Mouse (Mus musculus) forebrain, embryonic 11.5 days (tissue): ENCODE measurements around the gene Cxcl16. TPM values are rescaled to one million over a fixed set of nuclear protein-coding genes. Genes with fewer than 3 reads are reported as not detected.
A peak's percentile ranks its signal among the peaks of the same experiment; 100 is the strongest.

ENCODE experiments used
- ATAC-seq: fragments of 200-750 bp; cut with Nextera tagmentation; replicated peaks from 2 replicates; pipeline ENCODE4 v1.8.0; 2017; ENCODE audit warnings: moderate TSS enrichment; ENCODE audit not compliant: low FRiP score
- DNase-seq: peaks from one replicate; pipeline ENCODE4 v3.0.0-alpha.2; 2017; ENCODE audit warnings: low spot score
- H3K27ac ChIP-seq: fragments of 300-500 bp; sonication (generic); 2 replicates; pipeline ENCODE4 v1.5.1; 2014; ENCODE audit warnings: low read depth, low read length
- H3K27me3 ChIP-seq: fragments of 300-500 bp; sonication (generic); 2 replicates; pipeline ENCODE4 v1.6.1; 2014; ENCODE audit warnings: mild to moderate bottlenecking, low read length, mixed read lengths; ENCODE audit not compliant: control insufficient read depth, insufficient read depth
- H3K36me3 ChIP-seq: fragments of 300-500 bp; sonication (generic); 2 replicates; pipeline ENCODE4 v1.6.1; 2014; ENCODE audit warnings: mild to moderate bottlenecking, low read length, moderate library complexity, mixed read lengths; ENCODE audit not compliant: control insufficient read depth, insufficient read depth
- H3K4me1 ChIP-seq: fragments of 300-500 bp; sonication (generic); replicated peaks from 2 replicates; pipeline ENCODE4 v1.6.1; 2014; ENCODE audit warnings: low read length, mixed read lengths; ENCODE audit not compliant: control insufficient read depth, insufficient read depth
- H3K4me2 ChIP-seq: fragments of 300-500 bp; sonication (generic); 2 replicates; pipeline ENCODE4 v1.6.1; 2014; ENCODE audit warnings: low read depth, mild to moderate bottlenecking, low read length, moderate library complexity, mixed read lengths; ENCODE audit not compliant: severe bottlenecking
- H3K4me3 ChIP-seq: fragments of 300-500 bp; sonication (generic); 2 replicates; pipeline ENCODE4 v1.5.1; 2014; ENCODE audit warnings: low read depth, low read length
- H3K9ac ChIP-seq: fragments of 300-500 bp; sonication (generic); 2 replicates; pipeline ENCODE4 v1.6.1; 2014; ENCODE audit warnings: low read length
- H3K9me3 ChIP-seq: fragments of 300-500 bp; sonication (generic); 2 replicates; pipeline ENCODE4 v1.6.1; 2016; ENCODE audit warnings: low read length, mixed read lengths; ENCODE audit not compliant: control insufficient read depth
- WGBS: fragments of 180-500 bp; shearing (Covaris S2); extraction: QIAGEN DNeasy Blood & Tissue Kit; methylation state at CpG from one replicate; pipeline ENCODE4 v1.1.7; 2014; 5-methylcytosine and 5-hydroxymethylcytosine counted together
- polyA plus RNA-seq: library from polyadenylated mRNA; unstranded; fragments of >200 nt; fragmentation: Nextera tagmentation; extraction: Ambion mirVana; gene quantifications from 2 replicates; pipeline ENCODE4 v1.2.1, GENCODE M21; 2014

Cxcl16 gene
- 0.81 and 1.1 TPM in 2 replicates for polyA plus RNA-seq

DNA sequence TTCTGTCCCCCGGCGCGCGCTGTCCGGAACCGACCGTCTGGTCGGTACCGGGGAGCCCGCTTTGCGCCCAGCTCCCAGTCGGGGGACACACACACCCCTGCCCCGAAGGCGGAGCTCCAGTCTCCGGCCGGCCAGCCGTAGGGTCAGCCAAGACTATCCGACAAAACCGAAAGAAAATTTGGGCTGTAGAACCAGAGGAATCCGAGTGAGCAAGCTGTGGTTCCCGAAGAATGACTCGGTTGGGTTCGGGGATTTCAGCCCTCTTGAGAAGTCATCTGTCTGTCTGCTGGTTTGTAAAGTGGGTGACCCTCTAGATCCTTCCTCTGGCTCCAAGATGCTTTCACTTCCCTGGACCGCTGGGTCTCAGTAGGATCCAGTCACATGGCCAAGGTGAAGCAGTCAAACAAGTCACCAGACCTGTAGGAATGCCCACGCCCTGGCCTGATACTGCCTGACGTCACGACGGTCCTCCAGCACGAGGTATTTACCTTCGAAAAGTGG, at the start of gene Cxcl16:
Cxcl16 (minus strand) TSS at position 384 of the 501 bp plus-strand sequence.
- DNase-seq = no peak
- WGBS = 5% methylated on average over 30 of the region's 30 CpGs
- no peak within 1 kb of the TSS for H3K27ac ChIP-seq
- peak within 1 kb of the TSS; percentile 49 for H3K9ac ChIP-seq
- H3K36me3 ChIP-seq = no peaks in the 10 kb centered on the region
- peak within 1 kb of the TSS; percentile 58 for H3K4me2 ChIP-seq
- peaks cover 2% of the 10 kb centered on the region; the same call in 1 of the 2 replicates for H3K4me1 ChIP-seq
- peak within 1 kb of the TSS; percentile 35 for H3K4me3 ChIP-seq
- no peak for ATAC-seq
- H3K27me3 ChIP-seq = peaks cover 25% of the 10 kb centered on the region
- no peaks in the 10 kb centered on the region; the same call in 1 of the 2 replicates for H3K9me3 ChIP-seq

DNA sequence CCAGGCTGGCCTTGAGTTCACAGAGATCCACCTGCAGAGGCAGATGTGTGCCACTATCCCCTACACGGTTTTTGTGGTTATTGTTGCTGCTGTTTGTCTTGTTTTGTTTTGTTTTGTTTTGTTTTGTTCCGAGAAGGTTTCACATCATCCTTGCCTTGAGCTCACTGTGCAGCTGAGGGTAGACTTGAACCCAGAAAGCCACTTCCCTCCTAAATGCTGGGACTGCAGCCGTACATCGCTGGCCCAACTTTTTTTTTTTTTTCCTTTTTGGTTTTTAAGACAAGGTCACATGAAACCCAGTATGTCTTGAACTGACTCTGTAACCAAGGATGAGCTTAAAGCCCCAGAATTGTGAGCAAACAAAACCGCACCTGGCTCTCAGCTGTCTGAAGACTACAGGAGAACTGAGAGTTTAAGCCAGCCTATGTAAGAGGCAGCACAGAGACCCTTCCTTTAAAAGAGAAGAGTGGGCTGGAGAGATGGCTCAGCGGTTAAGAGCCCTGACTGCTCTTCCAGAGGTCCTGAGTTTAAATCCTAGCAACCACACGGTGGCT, 47.3 kb upstream of the Cxcl16 start:
- WGBS = 81% methylated on average over 7 of the region's 7 CpGs
- no peak overlapping the region for H3K4me3 ChIP-seq
- ATAC-seq = no peak

DNA sequence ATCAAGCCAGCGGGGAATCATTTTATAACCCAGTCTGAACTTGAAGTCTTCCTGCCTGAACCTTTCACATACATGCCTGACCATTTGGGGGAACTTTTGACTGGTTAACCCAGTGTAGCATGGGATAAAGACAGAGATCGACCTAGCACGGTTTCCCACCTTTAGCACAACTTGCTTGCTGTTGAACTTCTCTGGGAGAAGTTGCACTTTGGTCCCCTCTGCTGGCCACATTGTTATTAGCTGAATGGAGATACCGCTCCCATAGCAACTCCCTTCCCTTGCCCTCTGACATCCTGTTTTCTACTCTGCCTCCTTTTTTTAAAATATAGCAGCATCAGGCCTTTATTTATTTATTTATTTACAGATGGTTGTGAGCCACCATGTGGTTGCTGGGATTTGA, 46.6 kb upstream of the Cxcl16 start:
- Histone ChIP-seq H3K4me2 (no peak overlapping the region), H3K9ac (no peak overlapping the region), H3K9me3 (no peaks in the 10 kb centered on the region), H3K4me3 (no peak overlapping the region), H3K4me1 (no peaks in the 10 kb centered on the region), H3K36me3 (no peaks in the 10 kb centered on the region), H3K27ac (no peak overlapping the region), H3K27me3 (no peaks in the 10 kb centered on the region)
- DNase-seq (peak; percentile 63), ATAC-seq (no peak)
- 29% methylated on average over 4 of the region's 4 CpGs for WGBS

More for the DNA sequence above, 47.3 kb upstream of the Cxcl16 start:
- Histone ChIP-seq H3K4me1 (no peaks in the 10 kb centered on the region), H3K27ac (no peak overlapping the region), H3K36me3 (no peaks in the 10 kb centered on the region), H3K4me2 (no peak overlapping the region), H3K27me3 (no peaks in the 10 kb centered on the region), H3K9ac (no peak overlapping the region), H3K9me3 (no peaks in the 10 kb centered on the region)
- no peak for DNase-seq

DNA sequence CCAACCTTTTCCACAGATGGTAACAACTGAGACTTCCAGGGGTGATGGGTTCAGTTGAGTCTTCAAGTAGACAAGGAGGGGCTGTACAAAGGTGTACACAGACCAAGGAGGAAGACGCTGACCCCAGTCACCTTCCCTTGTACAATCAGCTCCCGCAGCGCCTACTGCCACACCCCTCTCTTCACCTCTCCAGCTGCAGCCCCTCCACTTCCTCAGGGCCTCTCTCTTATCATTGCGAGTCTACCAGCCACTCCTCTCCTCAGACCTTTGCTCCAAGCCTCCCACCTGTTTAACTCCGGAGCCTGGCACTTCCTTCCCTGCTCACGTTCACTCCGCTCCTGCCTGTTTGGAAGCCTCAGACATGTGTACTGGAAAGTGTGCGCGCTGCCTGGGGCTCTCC, 45.2 kb upstream of the Cxcl16 start, which contains the start of gene Tm4sf5:
Tm4sf5 (plus strand) TSS at position 275 of the 400 bp plus-strand sequence.
- 77% methylated on average over 9 of the region's 9 CpGs for WGBS

DNA sequence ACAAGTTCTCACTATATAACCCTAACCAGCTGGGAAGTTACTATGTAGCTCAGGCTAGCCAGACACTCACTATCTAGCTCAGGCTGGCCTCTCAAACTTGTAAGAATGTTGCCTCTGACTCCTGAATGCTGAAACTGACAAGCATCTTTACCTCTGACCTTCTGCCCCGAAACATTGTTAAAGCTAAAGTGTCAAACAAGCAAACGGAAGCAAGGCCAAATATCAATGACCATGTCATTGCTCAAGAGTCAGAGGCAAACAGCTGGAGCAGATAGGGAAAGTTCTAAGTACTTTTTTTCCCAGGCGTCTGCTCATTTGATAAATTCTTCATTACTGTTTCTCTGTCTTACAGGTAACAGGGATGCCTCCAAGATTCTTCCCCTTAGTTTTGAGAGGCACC, 42.2 kb upstream of the Cxcl16 start:
- Histone ChIP-seq H3K9ac (no peak overlapping the region), H3K27me3 (no peaks in the 10 kb centered on the region), H3K36me3 (no peaks in the 10 kb centered on the region), H3K4me2 (no peak overlapping the region), H3K4me3 (no peak overlapping the region), H3K4me1 (no peaks in the 10 kb centered on the region), H3K27ac (no peak overlapping the region), H3K9me3 (no peaks in the 10 kb centered on the region)
- ATAC-seq = no peak
- DNase-seq = no peak
- WGBS = 82% methylated on average over 3 of the region's 3 CpGs

More for the DNA sequence above, 45.2 kb upstream of the Cxcl16 start, which contains the start of gene Tm4sf5:
- H3K9me3 ChIP-seq = no peaks in the 10 kb centered on the region
- no peaks in the 10 kb centered on the region for H3K27me3 ChIP-seq
- DNase-seq (no peak), ATAC-seq (no peak)
- no peak within 1 kb of the TSS for H3K9ac ChIP-seq
- H3K4me3 ChIP-seq = no peak within 1 kb of the TSS
- no peak within 1 kb of the TSS for H3K27ac ChIP-seq
- H3K4me1 ChIP-seq = no peaks in the 10 kb centered on the region
- no peak within 1 kb of the TSS for H3K4me2 ChIP-seq
- H3K36me3 ChIP-seq = no peaks in the 10 kb centered on the region

DNA sequence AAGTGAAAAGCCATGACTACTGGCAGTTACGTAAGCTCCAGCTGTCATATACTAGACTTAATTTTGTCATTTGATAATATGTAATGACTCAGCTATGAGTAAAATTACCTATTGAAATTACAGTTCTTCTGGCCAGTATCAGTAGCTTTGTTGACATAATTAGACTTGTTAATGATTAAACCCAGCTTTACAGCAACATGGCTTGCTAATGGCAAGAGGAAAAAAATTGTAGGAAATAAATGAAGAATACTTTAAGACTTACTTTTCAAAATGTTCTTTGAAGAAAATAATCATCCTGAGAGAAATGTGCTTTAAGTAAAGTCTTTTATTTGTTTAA, 40.7 kb upstream of the Cxcl16 start:
- no peak for DNase-seq
- Histone ChIP-seq H3K9me3 (no peaks in the 10 kb centered on the region), H3K36me3 (no peaks in the 10 kb centered on the region), H3K4me2 (no peak overlapping the region), H3K9ac (no peak overlapping the region), H3K27me3 (no peaks in the 10 kb centered on the region), H3K4me3 (no peak overlapping the region), H3K27ac (no peak overlapping the region), H3K4me1 (no peaks in the 10 kb centered on the region)
- WGBS = 92% methylated on average over 1 of the region's 1 CpGs
- ATAC-seq = no peak

DNA sequence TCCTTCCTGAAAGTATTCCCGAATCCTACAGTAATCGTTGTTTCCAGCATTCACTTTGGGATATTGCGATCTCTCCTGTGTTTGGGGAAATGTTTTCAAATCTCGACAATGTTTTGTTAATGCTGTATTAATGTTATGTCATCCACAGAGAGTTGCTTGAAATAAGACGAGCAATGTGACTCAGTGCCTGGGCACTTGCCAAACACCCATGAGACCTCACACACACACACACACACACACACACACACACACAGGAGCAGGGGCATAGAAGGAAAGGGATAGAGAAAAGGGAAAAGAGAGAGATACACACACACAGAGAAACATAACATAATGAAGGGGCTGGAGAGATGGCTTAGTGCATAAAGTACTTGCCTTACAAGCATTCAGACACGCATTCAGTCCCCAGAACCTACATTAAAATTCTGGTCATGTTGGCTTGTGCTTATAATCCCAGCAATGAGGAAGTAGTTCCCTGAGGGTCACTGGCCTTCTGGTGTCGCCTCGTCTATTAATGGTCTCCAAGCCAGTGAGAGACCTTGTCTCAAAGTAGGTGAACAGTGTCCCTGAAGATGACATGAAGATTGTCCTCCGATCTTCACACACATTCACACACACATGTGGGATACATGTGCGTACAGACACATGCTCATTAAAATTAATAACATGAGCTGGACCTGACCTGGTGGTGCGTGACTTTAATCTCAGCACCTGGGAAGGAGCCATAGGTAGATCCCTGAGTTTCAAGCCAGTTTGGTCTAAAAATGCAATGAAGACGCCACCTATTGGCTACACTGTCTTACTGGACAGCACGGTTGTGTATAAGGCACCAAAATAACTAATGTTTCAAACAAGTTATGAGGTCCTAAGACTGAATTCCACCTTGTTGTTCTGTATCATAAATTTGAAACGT, 40.0 kb upstream of the Cxcl16 start:
- H3K9ac ChIP-seq = no peak overlapping the region
- no peaks in the 10 kb centered on the region for H3K27me3 ChIP-seq
- no peak overlapping the region for H3K4me3 ChIP-seq
- 74% methylated on average over 14 of the region's 14 CpGs for WGBS
- H3K9me3 ChIP-seq = no peaks in the 10 kb centered on the region
- no peaks in the 10 kb centered on the region for H3K4me1 ChIP-seq
- ATAC-seq = no peak
- H3K4me2 ChIP-seq = no peak overlapping the region
- H3K36me3 ChIP-seq = no peaks in the 10 kb centered on the region
- DNase-seq = no peak
- H3K27ac ChIP-seq = no peak overlapping the region

DNA sequence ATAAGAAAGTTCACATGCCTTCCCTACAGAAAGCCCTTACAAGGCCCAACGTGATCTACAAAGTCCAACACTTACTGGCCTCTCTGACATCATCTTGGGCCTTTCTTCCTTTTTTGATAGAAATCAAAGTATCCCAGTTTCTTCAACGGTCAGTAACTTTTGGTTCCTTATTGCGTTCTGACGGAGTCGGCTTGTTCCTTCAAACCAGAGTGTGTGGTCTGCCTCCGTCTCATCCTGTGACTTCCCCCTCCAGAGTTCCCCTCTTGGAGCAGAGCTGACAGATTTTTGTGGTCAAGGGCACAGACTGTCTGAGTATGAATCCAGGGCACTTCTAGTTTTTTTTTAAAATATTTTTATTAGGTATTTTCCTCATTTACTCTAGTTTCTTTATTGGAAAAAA, 29.9 kb upstream of the Cxcl16 start:
- ATAC-seq = no peak
- H3K4me2 ChIP-seq = no peak overlapping the region
- no peaks in the 10 kb centered on the region for H3K9me3 ChIP-seq
- no peak for DNase-seq
- no peak overlapping the region for H3K9ac ChIP-seq
- no peaks in the 10 kb centered on the region for H3K36me3 ChIP-seq
- H3K4me1 ChIP-seq = no peaks in the 10 kb centered on the region
- WGBS = 90% methylated on average over 6 of the region's 6 CpGs
- no peak overlapping the region for H3K27ac ChIP-seq
- no peak overlapping the region for H3K4me3 ChIP-seq
- no peaks in the 10 kb centered on the region for H3K27me3 ChIP-seq
